Mouse (Mus musculus): ENCODE data around the gene Rpl10.

GRCm38 (mm10) chrX:74277916-74278315 is 7.3 kb downstream of the Rpl10 start:
- TF ChIP-seq CTCF (IDR thresholded peaks at IDR 0.05; ENCODE audit: low read depth, low read length) (no peak), GATA1 (IDR thresholded peaks at IDR 0.05; ENCODE audit: borderline replicate concordance, low read length) (no peak), POLR2AphosphoS5 (IDR thresholded peaks at IDR 0.05; ENCODE audit: insufficient replicate concordance, low read depth, low read length) (no peak), TAL1 (conservative IDR thresholded peaks at IDR 0.05; ENCODE audit: low read depth, low read length) (no peak)
